Mouse (Mus musculus) lung, embryonic 14.5 days (tissue): Measurements from ENCODE around the gene Car5a. TPM values are rescaled to one million over a fixed set of nuclear protein-coding genes. Genes with fewer than 3 reads are reported as not detected.

Source experiments
- ATAC-seq: fragments of 200-750 bp; cut with Nextera tagmentation; 2 replicates; pipeline ENCODE4 v1.8.0; 2017; ENCODE audit warnings: mild to moderate bottlenecking, moderate TSS enrichment, moderate library complexity; ENCODE audit not compliant: insufficient read depth
- DNase-seq: peaks from one replicate; pipeline ENCODE4 v3.0.0-alpha.2; 2015
- H3K27ac ChIP-seq: fragments of 300-500 bp; sonication (generic); 2 replicates; pipeline ENCODE4 v1.5.1; 2014; ENCODE audit warnings: low read depth, mild to moderate bottlenecking, moderate library complexity
- H3K27me3 ChIP-seq: fragments of 300-500 bp; sonication (generic); 2 replicates; pipeline ENCODE4 v1.6.1; 2014; ENCODE audit warnings: low read length, control low read depth; ENCODE audit not compliant: insufficient read depth
- H3K36me3 ChIP-seq: fragments of 300-500 bp; sonication (generic); 2 replicates; pipeline ENCODE4 v1.6.1; 2014; ENCODE audit warnings: control low read depth; ENCODE audit not compliant: insufficient read depth
- H3K4me1 ChIP-seq: fragments of 300-500 bp; sonication (generic); 2 replicates; pipeline ENCODE4 v1.6.1; 2014; ENCODE audit warnings: antibody characterized with exemption, control low read depth; ENCODE audit not compliant: insufficient read depth
- H3K4me2 ChIP-seq: fragments of 300-500 bp; sonication (generic); 2 replicates; pipeline ENCODE4 v1.6.1; 2014; ENCODE audit warnings: mild to moderate bottlenecking
- H3K4me3 ChIP-seq: fragments of 300-500 bp; sonication (generic); 2 replicates; pipeline ENCODE4 v1.5.1; 2014; ENCODE audit warnings: low read depth, low read length
- H3K9ac ChIP-seq: fragments of 300-500 bp; sonication (generic); 2 replicates; pipeline ENCODE4 v1.6.1; 2014
- H3K9me3 ChIP-seq: fragments of 300-500 bp; sonication (generic); 2 replicates; pipeline ENCODE4 v1.6.1; 2016; ENCODE audit warnings: low read depth, low read length, control low read depth
- CTCF ChIP-seq: IDR thresholded peaks from 2 replicates; pipeline ENCODE4 v1.5.1; 2016; ENCODE audit warnings: antibody characterized with exemption, low read depth
- WGBS: fragments of 180-500 bp; shearing (Covaris S2); extraction: QIAGEN DNeasy Blood & Tissue Kit; methylation state at CpG from one replicate; pipeline ENCODE4 v1.1.7; 2014; 5-methylcytosine and 5-hydroxymethylcytosine counted together
- polyA plus RNA-seq: library from polyadenylated mRNA; unstranded; fragments of >200 nt; fragmentation: Nextera tagmentation; extraction: Ambion mirVana; gene quantifications from 2 replicates; pipeline ENCODE4 v1.2.1, GENCODE M21; 2014

The Car5a gene
- polyA plus RNA-seq = not detected in 2 replicates

DNA sequence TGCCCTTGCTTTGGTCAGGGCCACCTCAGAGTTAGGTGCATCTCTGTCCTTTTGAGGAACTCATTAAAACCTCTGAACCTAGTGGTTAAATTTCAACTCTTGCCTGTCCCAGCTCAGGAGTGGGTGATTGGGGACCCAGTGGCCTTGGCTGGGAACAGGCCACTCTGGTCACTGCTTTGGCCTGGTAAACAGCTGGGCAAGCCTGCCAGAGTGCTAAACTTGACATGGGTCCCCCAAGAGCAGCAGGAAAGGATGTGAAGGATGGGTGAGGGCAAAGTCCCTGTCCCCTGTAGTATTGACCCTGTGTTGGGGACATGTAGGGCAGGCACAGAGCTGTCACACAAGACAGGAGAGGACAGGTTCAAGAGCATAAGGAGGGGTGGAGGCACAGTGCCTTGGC lies at the start of gene Car5a:
TSS of gene Car5a (minus strand) at position 74 of the 400 bp plus-strand sequence.
- Histone ChIP-seq H3K4me1 (peaks cover 15% of the 10 kb centered on the region), H3K36me3 (no peaks in the 10 kb centered on the region), H3K9ac (no peak within 1 kb of the TSS), H3K27ac (no peak within 1 kb of the TSS), H3K4me3 (no peak within 1 kb of the TSS), H3K4me2 (no peak within 1 kb of the TSS), H3K9me3 (no peaks in the 10 kb centered on the region), H3K27me3 (no peaks in the 10 kb centered on the region)
- ATAC-seq = no peak
- no peak for TF ChIP-seq CTCF
- DNase-seq = no peak

DNA sequence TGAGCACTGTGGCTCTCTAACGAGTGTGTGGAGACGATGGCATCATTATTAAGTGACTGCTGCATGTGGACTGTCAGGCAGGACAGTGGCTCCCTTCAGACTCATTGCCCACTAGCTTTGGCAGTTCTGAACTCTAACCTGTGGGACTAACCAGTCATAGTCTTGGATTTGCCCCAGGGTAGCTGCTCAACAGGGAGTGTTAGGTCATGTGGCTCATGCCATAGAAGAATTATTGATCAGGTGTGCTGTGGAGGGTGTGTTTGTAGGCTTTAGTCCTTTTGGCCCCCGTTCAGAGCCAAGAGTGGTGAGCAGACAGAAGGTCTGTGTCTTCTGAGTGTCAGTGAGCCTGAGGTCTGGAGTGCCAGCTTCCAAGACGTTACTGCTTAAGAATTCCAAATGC lies 48.2 kb upstream of the Car5a start:
- TF ChIP-seq CTCF = no peak
- H3K27me3 ChIP-seq = no peaks in the 10 kb centered on the region
- H3K4me1 ChIP-seq = no peaks in the 10 kb centered on the region
- H3K27ac ChIP-seq = no peak overlapping the region
- 74% methylated on average over 4 of the region's 4 CpGs for WGBS
- DNase-seq = no peak
- no peak overlapping the region for H3K4me2 ChIP-seq
- no peak overlapping the region for H3K4me3 ChIP-seq
- H3K9me3 ChIP-seq = no peaks in the 10 kb centered on the region
- peaks cover 92% of the 10 kb centered on the region for H3K36me3 ChIP-seq
- H3K9ac ChIP-seq = no peak overlapping the region
- no peak for ATAC-seq

DNA sequence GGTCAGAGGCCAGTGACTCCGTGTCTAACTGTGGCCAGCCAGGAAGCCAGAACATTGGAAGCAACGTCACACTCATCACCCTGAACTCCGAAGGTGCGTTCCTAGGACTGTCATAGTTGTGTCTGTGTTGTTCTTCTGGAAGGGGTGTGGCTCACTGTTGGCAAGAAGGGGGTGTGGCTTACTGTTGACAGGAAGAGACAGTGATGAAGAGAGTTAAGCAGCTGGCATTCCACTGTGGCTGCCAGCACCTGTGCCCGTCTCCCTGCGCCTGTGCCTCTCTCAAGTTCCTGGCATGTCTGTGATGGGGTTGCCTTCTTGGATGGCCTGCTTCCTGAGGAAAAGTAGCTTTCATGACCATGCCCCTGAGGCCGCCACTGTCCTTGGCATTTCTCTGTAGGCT lies 46.9 kb upstream of the Car5a start:
- no peak overlapping the region for H3K9ac ChIP-seq
- no peaks in the 10 kb centered on the region for H3K4me1 ChIP-seq
- no peak for TF ChIP-seq CTCF
- no peaks in the 10 kb centered on the region for H3K9me3 ChIP-seq
- H3K36me3 ChIP-seq = peaks cover 89% of the 10 kb centered on the region
- no peak overlapping the region for H3K4me3 ChIP-seq
- H3K4me2 ChIP-seq = no peak overlapping the region
- 85% methylated on average over 7 of the region's 7 CpGs for WGBS
- no peak overlapping the region for H3K27ac ChIP-seq
- no peak for ATAC-seq
- no peaks in the 10 kb centered on the region for H3K27me3 ChIP-seq
- DNase-seq = no peak

DNA sequence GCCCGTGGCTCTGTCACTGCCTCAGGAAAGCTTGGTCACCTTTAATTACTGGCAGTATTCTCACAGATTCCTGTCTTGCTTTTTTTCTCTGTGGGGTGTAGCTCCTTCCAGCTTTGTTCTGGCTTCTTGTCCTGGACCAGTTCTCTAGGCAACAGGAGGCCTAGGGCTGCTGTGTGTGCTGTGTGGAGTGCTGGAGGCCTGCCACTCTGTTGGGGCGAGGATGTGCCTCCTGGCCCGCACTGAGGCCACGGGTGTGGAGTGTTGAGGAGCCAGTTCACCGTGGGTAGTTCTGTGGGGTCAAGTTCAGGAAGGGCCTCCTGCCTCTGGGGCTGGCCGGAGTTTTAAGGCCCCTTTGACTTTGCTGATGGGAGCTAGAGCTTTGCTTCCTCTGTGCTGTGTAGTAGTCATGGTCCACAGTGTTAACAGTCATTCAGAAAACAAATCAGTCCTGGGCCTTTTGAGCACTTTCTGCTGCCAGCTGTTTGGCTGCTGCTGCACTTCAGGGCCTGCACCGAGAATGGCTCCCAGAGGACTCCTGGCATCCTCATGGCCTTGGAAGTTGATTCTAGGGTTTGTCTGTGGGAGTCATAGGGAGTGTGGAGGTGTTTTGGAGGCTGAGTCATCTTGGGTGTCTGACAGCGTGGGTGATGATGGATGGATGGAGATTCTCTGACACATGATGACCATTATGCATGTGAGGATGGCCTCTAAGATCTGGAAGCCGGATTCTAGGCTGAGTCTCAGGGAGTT lies 46.0 kb upstream of the Car5a start:
- WGBS = 80% methylated on average over 9 of the region's 9 CpGs
- Histone ChIP-seq H3K27me3 (no peaks in the 10 kb centered on the region), H3K9me3 (no peaks in the 10 kb centered on the region), H3K4me3 (no peak overlapping the region), H3K36me3 (peaks cover 86% of the 10 kb centered on the region), H3K4me2 (no peak overlapping the region), H3K9ac (no peak overlapping the region), H3K4me1 (no peaks in the 10 kb centered on the region), H3K27ac (no peak overlapping the region)
- DNase-seq (no peak), ATAC-seq (no peak)
- TF ChIP-seq CTCF = no peak

DNA sequence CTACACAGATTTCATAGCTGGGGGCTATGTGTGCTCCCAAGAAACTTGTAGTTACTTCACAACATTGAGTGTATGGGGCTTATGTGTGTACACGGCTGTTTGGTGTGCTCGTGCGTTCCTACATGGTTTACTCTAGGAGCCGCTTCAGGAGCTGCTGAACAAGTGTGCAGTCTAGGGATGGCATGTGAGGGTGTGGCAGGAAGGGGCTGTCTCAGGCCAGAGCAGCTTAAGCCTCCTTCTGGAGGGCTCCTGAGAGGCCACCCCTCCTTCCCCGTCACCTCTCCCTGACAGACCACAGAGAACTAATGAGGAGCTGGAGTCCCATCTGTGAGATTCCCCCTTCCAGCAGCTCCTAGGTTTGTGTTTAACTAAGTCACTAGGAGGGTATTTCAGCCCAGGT lies 43.2 kb upstream of the Car5a start:
- no peaks in the 10 kb centered on the region for H3K27me3 ChIP-seq
- peaks cover 78% of the 10 kb centered on the region for H3K36me3 ChIP-seq
- no peak for TF ChIP-seq CTCF
- H3K27ac ChIP-seq = no peak overlapping the region
- H3K4me3 ChIP-seq = no peak overlapping the region
- no peaks in the 10 kb centered on the region for H3K9me3 ChIP-seq
- no peak overlapping the region for H3K9ac ChIP-seq
- no peaks in the 10 kb centered on the region for H3K4me1 ChIP-seq
- WGBS = 77% methylated on average over 5 of the region's 5 CpGs
- H3K4me2 ChIP-seq = no peak overlapping the region
- ATAC-seq (no peak), DNase-seq (no peak)

DNA sequence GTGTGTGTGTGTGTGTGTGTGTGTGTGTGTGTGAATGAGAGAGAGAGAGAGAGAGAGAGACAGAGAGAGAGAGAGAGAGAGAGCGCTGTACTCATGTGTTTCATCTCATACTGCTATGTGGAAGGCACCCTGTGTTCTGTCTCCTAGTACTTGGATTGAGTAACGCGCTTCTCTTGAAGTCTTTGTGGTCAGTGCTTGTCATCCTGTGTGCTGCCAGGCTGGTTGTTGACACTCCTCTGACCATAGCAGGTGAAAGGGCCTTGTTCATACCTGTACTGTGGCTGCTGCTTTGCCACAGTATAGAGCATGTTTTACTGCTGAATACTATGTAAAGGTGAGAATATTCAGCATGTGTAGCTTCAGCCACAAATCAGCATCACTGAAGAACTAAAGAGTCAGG lies 41.0 kb upstream of the Car5a start:
- WGBS = 93% methylated on average over 3 of the region's 3 CpGs
- no peak for ATAC-seq
- Histone ChIP-seq H3K9ac (no peak overlapping the region), H3K36me3 (peaks cover 76% of the 10 kb centered on the region), H3K4me1 (no peaks in the 10 kb centered on the region), H3K4me3 (no peak overlapping the region), H3K27me3 (no peaks in the 10 kb centered on the region), H3K4me2 (no peak overlapping the region), H3K9me3 (no peaks in the 10 kb centered on the region), H3K27ac (no peak overlapping the region)
- no peak for TF ChIP-seq CTCF
- no peak for DNase-seq

DNA sequence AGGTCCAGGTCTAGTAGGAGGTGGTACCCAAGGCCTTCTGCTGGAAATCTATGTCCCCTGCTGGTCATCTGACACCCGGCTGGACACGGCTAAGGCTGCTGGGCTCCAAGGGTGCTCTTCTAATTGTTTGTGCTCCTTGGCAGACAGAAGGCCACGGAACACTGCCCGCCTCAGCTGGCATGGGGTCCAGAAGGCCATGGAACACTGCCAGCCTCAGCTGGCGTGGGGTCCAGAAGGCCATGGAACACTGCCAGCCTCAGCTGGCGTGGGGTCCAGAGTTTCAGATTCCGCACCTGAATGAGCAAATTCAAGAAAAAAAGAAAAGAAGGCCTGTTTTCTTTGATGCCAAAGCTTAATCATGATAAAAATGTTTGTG lies 36.8 kb upstream of the Car5a start:
- TF ChIP-seq CTCF = no peak
- no peak overlapping the region for H3K4me3 ChIP-seq
- no peak overlapping the region for H3K4me2 ChIP-seq
- H3K27me3 ChIP-seq = no peaks in the 10 kb centered on the region
- H3K9ac ChIP-seq = no peak overlapping the region
- H3K9me3 ChIP-seq = no peaks in the 10 kb centered on the region
- H3K27ac ChIP-seq = no peak overlapping the region
- ATAC-seq (no peak), DNase-seq (no peak)
- WGBS = 88% methylated on average over 7 of the region's 7 CpGs
- H3K4me1 ChIP-seq = no peaks in the 10 kb centered on the region
- H3K36me3 ChIP-seq = peaks cover 76% of the 10 kb centered on the region
